Mouse (Mus musculus) urinary bladder, adult 2 months (tissue): ENCODE results near the gene Fcamr. TPM values are rescaled to one million over a fixed set of nuclear protein-coding genes. Genes with fewer than 3 reads are reported as not detected.

ENCODE experiments used
- DNase-seq: peaks from one replicate; pipeline ENCODE4 v3.0.0; 2022; ENCODE audit warnings: low spot score
- polyA plus RNA-seq: library from polyadenylated mRNA; depleted of rRNA; stranded (reverse); fragments of >200 nt; gene quantifications from 2 replicates; pipeline ENCODE4 v1.2.3, GENCODE M21; 2012

Fcamr gene
- polyA plus RNA-seq, 1 experiment: 8.3 TPM

- DNase-seq: peak; percentile 50
Measured at GRCm38 (mm10) chr1:130802976-130803375, 2.3 kb downstream of the Fcamr start.

GRCm38 (mm10) chr1:130804279-130804678 is 3.6 kb downstream of the Fcamr start:
- no peak for DNase-seq

- no peak for DNase-seq
Measured at GRCm38 (mm10) chr1:130810906-130811305, 10.2 kb downstream of the Fcamr start.

DNA sequence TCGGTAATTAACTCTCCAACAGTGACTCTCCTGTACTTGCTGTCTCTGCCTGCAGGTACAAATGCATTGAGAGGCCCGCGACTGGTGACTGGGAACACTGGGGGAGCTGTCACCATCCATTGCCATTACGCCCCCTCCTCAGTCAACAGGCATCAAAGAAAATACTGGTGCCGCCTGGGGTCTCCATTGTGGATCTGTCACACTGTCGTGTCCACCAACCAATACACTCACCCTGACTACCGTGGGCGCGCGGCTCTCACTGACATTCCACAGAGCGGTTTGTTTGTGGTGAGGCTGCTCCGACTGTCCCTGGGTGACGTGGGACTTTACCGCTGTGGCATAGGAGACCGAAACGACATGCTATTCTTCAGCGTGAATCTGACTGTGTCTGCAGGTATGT is 10.6 kb downstream of the Fcamr start:
- DNase-seq: no peak

- no peak for DNase-seq
Measured at GRCm38 (mm10) chr1:130819737-130820136, 19.0 kb downstream of the Fcamr start.

DNA sequence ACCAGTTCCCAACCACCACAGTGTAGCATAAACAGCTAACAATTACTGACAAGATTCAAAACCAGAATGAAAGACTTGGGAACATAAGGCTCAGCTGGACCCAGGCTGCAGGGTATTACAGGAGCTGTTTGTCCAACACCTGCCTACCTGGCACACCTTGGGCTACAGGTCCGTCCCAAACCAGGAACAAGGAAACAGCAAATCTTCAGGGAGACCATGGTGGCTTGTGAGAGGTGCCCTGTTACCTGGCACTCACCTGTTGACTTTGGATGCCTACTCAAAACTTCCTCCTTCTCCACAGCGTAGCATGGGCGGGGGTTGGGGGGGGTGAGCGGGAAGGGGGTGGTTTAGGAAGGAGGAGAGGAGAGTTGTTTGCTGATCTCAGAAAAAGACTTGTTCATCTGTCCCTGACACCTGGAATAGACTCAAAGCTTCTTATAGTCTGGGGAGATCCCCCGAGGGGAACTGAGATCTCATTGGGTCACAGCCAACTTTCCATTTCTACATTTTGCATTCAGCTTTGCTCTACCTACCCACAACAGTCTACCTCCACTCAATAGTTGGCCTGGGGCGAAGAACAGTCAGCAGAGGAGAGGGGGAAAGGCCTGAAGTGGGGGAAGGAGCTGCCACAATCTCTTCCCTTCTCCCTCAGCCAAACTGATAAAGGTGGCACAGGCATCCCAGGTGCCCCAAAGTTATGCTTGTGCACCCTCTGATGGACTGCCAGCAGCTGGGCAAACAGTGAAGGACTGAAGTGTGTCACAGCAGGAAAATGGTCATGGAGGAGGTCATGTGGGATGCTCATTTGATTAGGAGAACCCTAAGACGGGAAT is 19.8 kb downstream of the Fcamr start:
- no peak for DNase-seq

DNA sequence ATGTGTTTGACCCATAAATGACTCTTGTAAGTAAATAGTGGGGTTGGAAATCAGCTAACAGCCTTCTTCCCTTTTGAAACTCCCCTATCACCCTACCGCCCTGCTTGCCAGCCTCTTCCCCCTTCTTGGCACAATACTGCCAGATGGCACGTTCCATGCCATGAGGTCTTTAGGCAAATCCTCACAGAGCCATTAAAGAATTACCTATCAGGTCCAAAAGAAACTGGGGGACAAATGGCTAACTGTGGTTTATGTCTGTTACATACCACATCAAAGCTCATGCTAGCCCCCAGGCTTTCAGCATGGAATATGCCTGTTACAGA is 20.4 kb downstream of the Fcamr start:
- DNase-seq: no peak

GRCm38 (mm10) chr1:130821911-130822625 is 21.4 kb downstream of the Fcamr start:
- no peak for DNase-seq

DNA sequence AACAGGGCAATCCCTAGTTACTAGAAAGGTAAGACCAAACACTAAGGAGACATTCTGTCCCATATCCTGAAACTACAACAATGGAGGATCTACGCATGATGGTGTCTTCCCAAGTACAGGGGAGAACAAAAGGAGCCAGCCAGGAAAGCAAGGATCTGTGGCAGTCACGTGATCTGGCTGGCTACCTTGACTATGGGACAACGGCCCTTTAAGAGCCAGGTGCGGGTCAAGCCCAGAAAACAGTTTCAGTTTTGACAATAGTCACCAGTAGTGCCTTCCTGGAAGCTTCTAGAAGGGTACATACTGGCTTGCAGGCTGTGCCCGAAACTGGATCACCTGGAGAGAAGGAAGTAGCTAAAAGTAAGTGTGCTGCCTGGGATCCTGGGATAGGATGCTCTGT is 25.7 kb downstream of the Fcamr start, which contains the start of gene Pigr:
Pigr (plus strand) TSS at position 237 of the 400 bp plus-strand sequence.
- no peak for DNase-seq

DNA sequence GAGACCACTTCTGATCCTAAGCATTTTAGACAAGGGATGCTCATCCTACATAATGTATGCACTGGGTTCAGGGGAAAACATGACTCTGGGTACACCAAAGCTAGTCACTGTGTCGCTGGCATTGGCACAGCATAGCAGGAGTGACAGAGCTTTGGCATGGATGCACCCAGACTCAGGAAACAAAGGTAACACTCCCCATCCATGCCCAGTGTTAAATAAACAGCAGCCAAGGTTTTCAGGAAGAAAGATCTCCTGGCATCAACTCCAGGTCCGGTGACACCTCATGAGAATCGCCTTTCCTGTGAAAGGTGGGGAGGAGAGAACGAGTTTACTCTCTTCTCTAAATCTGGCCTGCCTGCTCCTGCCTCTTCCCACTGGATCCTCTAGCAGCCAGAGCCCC is 28.0 kb downstream of the Fcamr start:
- no peak for DNase-seq

DNA sequence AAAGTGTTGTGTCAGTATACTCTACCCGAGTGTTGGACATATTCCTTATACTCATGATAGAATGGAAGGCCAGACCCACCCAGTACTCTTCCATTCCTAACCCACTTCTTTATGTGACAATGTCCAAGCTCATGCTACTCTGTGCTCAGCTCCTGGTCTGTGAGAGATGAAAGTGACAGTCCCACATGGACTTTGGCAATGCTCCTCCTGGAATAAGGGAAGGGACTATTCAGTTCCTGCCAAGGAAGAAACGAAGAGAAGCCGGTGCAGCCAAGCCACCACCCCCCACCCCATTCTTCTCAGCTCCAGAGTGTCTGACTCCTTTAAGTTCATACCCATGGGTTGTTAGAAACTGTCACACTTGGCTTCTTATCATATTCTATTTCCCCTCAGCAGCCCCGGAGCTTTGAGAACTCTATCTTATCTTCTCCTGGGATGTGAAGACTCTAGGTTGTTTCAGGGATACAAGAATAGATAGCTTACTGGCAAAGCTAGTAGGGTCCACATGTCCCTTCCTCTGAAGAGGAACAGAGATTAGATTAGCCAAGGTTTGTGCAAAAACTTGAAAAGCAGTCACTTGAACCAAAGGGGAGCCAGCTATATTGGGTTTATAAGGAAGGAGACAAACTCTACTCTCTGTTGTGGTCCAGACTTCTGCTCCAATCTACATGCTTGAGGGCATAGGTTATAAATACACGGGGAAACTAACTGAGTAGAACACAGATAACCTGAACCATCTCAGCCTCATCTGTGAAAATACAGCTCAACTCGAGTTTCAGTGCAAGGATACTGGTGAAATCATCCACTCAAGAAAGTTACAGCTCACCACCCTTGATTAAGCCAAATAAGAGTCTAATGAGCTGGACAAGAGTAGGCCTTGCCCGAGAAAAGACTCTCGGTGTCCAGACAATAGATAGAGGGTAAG is 29.5 kb downstream of the Fcamr start:
- no peak for DNase-seq

DNA sequence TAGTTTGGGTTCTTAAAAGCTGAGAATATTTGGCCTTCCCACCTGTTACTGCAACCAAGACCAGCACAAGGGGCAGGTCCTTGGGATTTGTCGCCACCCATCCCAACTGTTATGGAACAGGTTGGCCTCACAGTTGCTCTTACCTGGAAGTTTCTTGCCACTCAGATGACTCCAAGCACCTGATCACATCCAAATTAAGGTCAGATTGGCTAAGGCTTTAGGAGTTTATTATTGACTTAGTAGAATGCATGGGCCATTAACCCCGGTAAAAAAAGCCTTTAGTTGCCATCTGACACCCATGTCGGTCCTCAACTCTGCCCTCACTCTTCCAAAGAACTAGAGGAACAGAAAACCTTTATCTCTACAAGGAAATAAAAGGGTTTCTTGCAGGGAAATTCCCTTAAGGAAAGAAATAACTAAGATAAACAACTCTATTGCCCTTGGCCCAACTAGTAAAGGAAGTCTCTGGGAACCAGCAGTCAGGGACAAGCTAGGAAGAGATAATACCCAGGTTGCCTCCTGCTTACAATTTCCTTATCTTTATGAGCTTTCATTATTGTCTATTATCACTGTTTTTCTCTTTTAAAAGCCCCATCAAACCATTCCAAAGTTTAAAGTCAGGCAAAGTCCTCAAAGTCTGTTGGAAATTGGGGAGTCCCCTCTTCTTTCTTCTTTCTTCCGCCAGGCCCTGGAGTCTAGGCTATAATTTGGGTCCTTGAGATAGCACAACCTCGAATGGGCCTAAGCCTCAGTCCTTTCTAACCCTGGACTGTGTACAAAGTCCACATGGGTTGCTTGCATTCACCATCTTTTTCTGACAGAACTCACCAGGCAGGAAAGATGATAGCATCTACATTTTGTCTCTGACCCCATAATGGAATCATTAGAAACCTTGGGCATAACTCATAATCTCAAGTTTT is 31.8 kb downstream of the Fcamr start:
- DNase-seq: no peak

GRCm38 (mm10) chr1:130835161-130835936 is 34.6 kb downstream of the Fcamr start:
- no peak for DNase-seq

GRCm38 (mm10) chr1:130838288-130838687 is 37.6 kb downstream of the Fcamr start:
- no peak for DNase-seq

GRCm38 (mm10) chr1:130840599-130841379 is 40.1 kb downstream of the Fcamr start:
- DNase-seq: no peak

- no peak for DNase-seq
Measured at GRCm38 (mm10) chr1:130841621-130842020, 40.9 kb downstream of the Fcamr start.

DNA sequence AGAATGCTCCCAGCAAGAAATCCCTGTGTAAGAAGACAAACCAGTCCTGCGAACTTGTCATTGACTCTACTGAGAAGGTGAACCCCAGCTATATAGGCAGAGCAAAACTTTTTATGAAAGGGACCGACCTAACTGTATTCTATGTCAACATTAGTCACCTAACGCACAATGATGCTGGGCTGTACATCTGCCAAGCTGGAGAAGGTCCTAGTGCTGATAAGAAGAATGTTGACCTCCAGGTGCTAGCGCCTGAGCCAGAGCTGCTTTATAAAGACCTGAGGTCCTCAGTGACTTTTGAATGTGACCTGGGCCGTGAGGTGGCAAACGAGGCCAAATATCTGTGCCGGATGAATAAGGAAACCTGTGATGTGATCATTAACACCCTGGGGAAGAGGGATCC is 43.8 kb downstream of the Fcamr start:
- DNase-seq: no peak

GRCm38 (mm10) chr1:130849530-130850214 is 49.0 kb downstream of the Fcamr start:
- DNase-seq: no peak

- DNase-seq: no peak
Measured at GRCm38 (mm10) chr1:130850405-130850804, 49.7 kb downstream of the Fcamr start.
